Mouse (Mus musculus): Measurements from ENCODE around the gene Phf13. TPM values are rescaled to one million over a fixed set of nuclear protein-coding genes. Genes with fewer than 3 reads are reported as not detected.

The Phf13 gene
- polyA plus RNA-seq, 1 experiment from 2014 or later = 18.0 TPM

DNA sequence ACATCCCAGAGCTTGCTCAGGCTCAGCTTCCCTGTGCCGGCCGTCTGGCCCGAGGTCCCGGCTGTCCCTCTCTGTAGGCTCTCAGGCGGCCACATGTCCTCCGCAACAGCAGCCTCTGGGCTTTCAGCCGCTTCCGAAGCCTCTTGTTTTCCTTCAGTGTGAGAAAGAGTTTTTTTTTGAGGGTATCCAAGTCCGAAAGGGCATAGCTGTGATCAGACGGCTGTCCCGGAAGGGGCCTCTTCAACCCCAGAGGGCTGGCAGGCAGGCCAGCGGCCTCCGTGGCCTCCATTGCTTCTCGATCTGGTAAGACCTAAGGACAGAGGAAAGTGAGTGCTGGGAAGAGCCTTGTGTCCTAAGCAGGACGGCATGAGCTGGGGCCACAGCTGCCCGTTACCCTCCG is 13.0 kb downstream of the Phf13 start:
- Histone ChIP-seq H3K27ac (ENCODE audit: low read length) (no peak overlapping the region), H3K9me3 (ENCODE audit: low read length) (no peaks in the 10 kb centered on the region), H3K36me3 (ENCODE audit: insufficient read depth, low read length) (no peaks in the 10 kb centered on the region), H3K27me3 (replicated peaks; ENCODE audit: insufficient read depth, low read length) (no peaks in the 10 kb centered on the region), H3K9ac (replicated peaks; ENCODE audit: low read depth) (no peak overlapping the region), H3K4me2 (replicated peaks; ENCODE audit: low read depth, low read length) (no peak overlapping the region), H3K4me3 (ENCODE audit: low read depth, low read length) (no peak overlapping the region), H3K4me1 (ENCODE audit: insufficient read depth, low read depth, low read length) (peaks cover 3% of the 10 kb centered on the region; the same call in 1 of the 2 replicates)
- TF ChIP-seq EP300 (IDR thresholded peaks at IDR 0.05) = no peak
- TF ChIP-seq CTCF (IDR thresholded peaks at IDR 0.05) = no peak
- DNase-seq (ENCODE audit: low spot score) (no peak), ATAC-seq (no peak)
- 67% methylated on average over 17 of the region's 17 CpGs for WGBS

DNA sequence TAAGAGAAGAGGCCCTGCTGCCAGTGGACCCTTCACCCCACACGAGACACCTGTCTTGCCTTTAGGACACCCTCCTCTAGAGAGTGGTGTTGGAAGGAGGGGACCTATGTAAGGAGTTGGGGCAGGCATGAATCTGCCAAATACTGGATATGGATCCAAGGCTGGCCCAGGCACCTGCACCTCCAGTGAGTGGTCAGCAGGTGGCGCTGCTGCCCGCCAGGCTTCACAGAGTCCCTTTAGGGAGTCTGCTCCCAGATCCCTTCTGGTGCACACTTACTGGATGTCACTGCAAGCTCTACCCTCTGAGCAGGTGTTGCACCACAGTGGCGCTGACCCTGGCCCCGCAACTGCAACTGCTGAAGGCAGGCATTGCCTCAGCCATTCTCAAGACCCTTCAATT is 14.7 kb downstream of the Phf13 start:
- Histone ChIP-seq H3K27ac (ENCODE audit: low read length) (no peak overlapping the region), H3K4me1 (ENCODE audit: insufficient read depth, low read depth, low read length) (no peaks in the 10 kb centered on the region), H3K4me2 (replicated peaks; ENCODE audit: low read depth, low read length) (no peak overlapping the region), H3K27me3 (replicated peaks; ENCODE audit: insufficient read depth, low read length) (no peaks in the 10 kb centered on the region), H3K36me3 (ENCODE audit: insufficient read depth, low read length) (no peaks in the 10 kb centered on the region), H3K9ac (replicated peaks; ENCODE audit: low read depth) (no peak overlapping the region), H3K9me3 (ENCODE audit: low read length) (no peaks in the 10 kb centered on the region), H3K4me3 (ENCODE audit: low read depth, low read length) (no peak overlapping the region)
- TF ChIP-seq CTCF (IDR thresholded peaks at IDR 0.05) (peak; percentile 100), EP300 (IDR thresholded peaks at IDR 0.05) (no peak)
- peak; percentile 84 for DNase-seq (ENCODE audit: low spot score)
- ATAC-seq = peak; percentile 67
- WGBS = 3% methylated on average over 5 of the region's 5 CpGs

GRCm38 (mm10) chr4:151980699-151981098 is 15.4 kb downstream of the Phf13 start:
- WGBS = 68% methylated on average over 8 of the region's 8 CpGs
- no peak overlapping the region for H3K9ac ChIP-seq (replicated peaks; ENCODE audit: low read depth)
- H3K4me3 ChIP-seq (ENCODE audit: low read depth, low read length) = no peak overlapping the region
- H3K4me1 ChIP-seq (ENCODE audit: insufficient read depth, low read depth, low read length) = no peaks in the 10 kb centered on the region
- DNase-seq (ENCODE audit: low spot score) = no peak
- H3K9me3 ChIP-seq (ENCODE audit: low read length) = no peaks in the 10 kb centered on the region
- no peaks in the 10 kb centered on the region for H3K36me3 ChIP-seq (ENCODE audit: insufficient read depth, low read length)
- no peak overlapping the region for H3K4me2 ChIP-seq (replicated peaks; ENCODE audit: low read depth, low read length)
- no peak for ATAC-seq
- TF ChIP-seq CTCF (IDR thresholded peaks at IDR 0.05) = peak; percentile 42
- no peak for TF ChIP-seq EP300 (IDR thresholded peaks at IDR 0.05)
- H3K27ac ChIP-seq (ENCODE audit: low read length) = no peak overlapping the region
- H3K27me3 ChIP-seq (replicated peaks; ENCODE audit: insufficient read depth, low read length) = no peaks in the 10 kb centered on the region

- 33% methylated on average over 10 of the region's 10 CpGs for WGBS
- Histone ChIP-seq H3K9me3 (ENCODE audit: low read length) (no peaks in the 10 kb centered on the region), H3K9ac (replicated peaks; ENCODE audit: low read depth) (no peak overlapping the region), H3K4me3 (ENCODE audit: low read depth, low read length) (no peak overlapping the region), H3K27me3 (replicated peaks; ENCODE audit: insufficient read depth, low read length) (no peaks in the 10 kb centered on the region), H3K4me2 (replicated peaks; ENCODE audit: low read depth, low read length) (no peak overlapping the region), H3K4me1 (ENCODE audit: insufficient read depth, low read depth, low read length) (no peaks in the 10 kb centered on the region), H3K27ac (ENCODE audit: low read length) (no peak overlapping the region), H3K36me3 (ENCODE audit: insufficient read depth, low read length) (no peaks in the 10 kb centered on the region)
- DNase-seq (ENCODE audit: low spot score) (peak; percentile 78), ATAC-seq (no peak)
- TF ChIP-seq CTCF (IDR thresholded peaks at IDR 0.05) (peak; percentile 92), EP300 (IDR thresholded peaks at IDR 0.05) (no peak)
These were observed 18.3 kb downstream of the Phf13 start for GRCm38 (mm10) chr4:151977748-151978147.

DNA sequence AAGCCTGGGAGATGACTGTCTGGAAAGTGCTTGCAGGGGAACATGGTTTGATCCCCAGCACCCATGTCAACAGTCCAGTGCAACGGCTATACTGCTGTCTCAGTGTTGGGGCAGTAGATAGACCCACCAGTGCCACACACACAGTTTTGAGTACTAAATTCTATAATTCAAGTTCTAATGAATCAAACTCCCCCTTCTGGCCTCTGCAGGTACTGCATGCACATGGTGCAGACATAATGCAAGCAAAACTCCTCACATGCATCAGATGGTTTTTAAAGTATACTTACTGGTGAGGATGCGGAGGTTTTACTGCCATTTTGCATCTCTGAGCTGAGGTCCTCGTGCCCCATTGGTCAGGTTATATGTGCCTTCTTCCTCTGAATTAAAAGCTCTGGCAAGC is 20.6 kb downstream of the Phf13 start:
- no peak for DNase-seq (ENCODE audit: low spot score)
- no peak overlapping the region for H3K4me2 ChIP-seq (replicated peaks; ENCODE audit: low read depth, low read length)
- H3K36me3 ChIP-seq (ENCODE audit: insufficient read depth, low read length) = no peaks in the 10 kb centered on the region
- no peaks in the 10 kb centered on the region for H3K4me1 ChIP-seq (ENCODE audit: insufficient read depth, low read depth, low read length)
- no peak overlapping the region for H3K4me3 ChIP-seq (ENCODE audit: low read depth, low read length)
- no peaks in the 10 kb centered on the region for H3K9me3 ChIP-seq (ENCODE audit: low read length)
- TF ChIP-seq CTCF (IDR thresholded peaks at IDR 0.05) (peak; percentile 65), EP300 (IDR thresholded peaks at IDR 0.05) (no peak)
- H3K27ac ChIP-seq (ENCODE audit: low read length) = no peak overlapping the region
- H3K9ac ChIP-seq (replicated peaks; ENCODE audit: low read depth) = no peak overlapping the region
- 92% methylated on average over 3 of the region's 3 CpGs for WGBS
- no peaks in the 10 kb centered on the region for H3K27me3 ChIP-seq (replicated peaks; ENCODE audit: insufficient read depth, low read length)
- ATAC-seq = no peak

DNA sequence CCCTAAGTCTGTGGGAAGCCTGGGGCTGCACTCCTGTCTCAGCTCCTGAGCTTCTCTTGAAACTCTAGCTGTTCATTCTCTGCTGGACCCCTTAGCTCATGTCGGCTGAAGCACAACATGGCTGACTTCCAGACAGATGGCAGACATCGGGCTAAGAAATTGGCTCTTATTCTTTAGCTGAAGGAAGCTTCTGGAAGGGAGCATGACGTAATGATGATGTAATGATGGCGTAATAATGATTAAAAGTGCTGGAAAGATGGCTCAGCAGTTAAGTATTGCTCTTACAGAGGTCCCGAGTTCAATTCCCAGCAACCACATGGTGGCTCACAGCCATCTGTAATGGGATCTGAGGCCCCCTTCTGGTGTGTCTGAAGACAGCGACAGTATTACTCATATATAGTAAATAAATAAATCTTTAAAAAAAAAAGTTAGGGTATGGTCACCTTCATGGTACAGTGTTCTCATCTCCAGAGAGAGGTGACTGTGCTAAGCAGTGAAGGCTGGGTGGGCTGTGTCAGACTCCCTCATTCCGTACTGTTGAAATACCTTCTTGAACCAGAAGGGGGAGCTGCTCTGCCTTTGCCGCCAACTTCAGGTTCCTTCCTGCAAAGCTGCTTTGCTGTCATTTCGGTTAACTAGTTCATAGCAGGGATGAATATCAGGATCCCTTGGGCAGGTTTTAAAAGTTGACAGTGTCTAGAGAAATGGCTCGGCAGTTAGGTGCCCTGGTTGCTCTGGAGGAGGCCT is 23.7 kb downstream of the Phf13 start:
- Histone ChIP-seq H3K4me2 (replicated peaks; ENCODE audit: low read depth, low read length) (no peak overlapping the region), H3K27me3 (replicated peaks; ENCODE audit: insufficient read depth, low read length) (no peaks in the 10 kb centered on the region), H3K36me3 (ENCODE audit: insufficient read depth, low read length) (peaks cover 12% of the 10 kb centered on the region), H3K4me3 (ENCODE audit: low read depth, low read length) (no peak overlapping the region), H3K27ac (ENCODE audit: low read length) (no peak overlapping the region), H3K9me3 (ENCODE audit: low read length) (no peaks in the 10 kb centered on the region), H3K4me1 (ENCODE audit: insufficient read depth, low read depth, low read length) (no peaks in the 10 kb centered on the region), H3K9ac (replicated peaks; ENCODE audit: low read depth) (no peak overlapping the region)
- peak; percentile 44 for DNase-seq (ENCODE audit: low spot score)
- peak; percentile 72 for TF ChIP-seq CTCF (IDR thresholded peaks at IDR 0.05)
- no peak for TF ChIP-seq EP300 (IDR thresholded peaks at IDR 0.05)
- WGBS = 63% methylated on average over 10 of the region's 10 CpGs
- ATAC-seq = no peak
